Mouse (Mus musculus) heart, adult 18-20 months (tissue): ENCODE data around the gene Lypd1. TPM values are rescaled to one million over a fixed set of nuclear protein-coding genes. Genes with fewer than 3 reads are reported as not detected.

Experiments
- total RNA-seq, 2 experiments: library from RNA; stranded (reverse); gene quantifications; 2 replicates each; pipeline ENCODE4 v1.2.3; 2021

Gene Lypd1
- total RNA-seq, 2 experiments from 2014 or later = 0.46 to 0.47 TPM

Other genes with a start within 250 kb of the Lypd1 start
- under 1 TPM; 0.22 to 0.54 TPM for gene Gpr39, start 236.1 kb downstream of the Lypd1 start, total RNA-seq